Mouse (Mus musculus): ENCODE results near the gene Palld.

The Palld gene

GRCm38 (mm10) chr8:61769340-61769879 lies 133.1 kb downstream of the Palld start:
- DNase-seq, result no peak

- no peak for DNase-seq
Measured at GRCm38 (mm10) chr8:61760190-61760578, 142.3 kb downstream of the Palld start.

GRCm38 (mm10) chr8:61759327-61760189 lies 142.9 kb downstream of the Palld start:
- DNase-seq, result no peak

- no peak for DNase-seq
Measured at GRCm38 (mm10) chr8:61758686-61759326, 143.7 kb downstream of the Palld start.

GRCm38 (mm10) chr8:61756971-61757965 lies 145.2 kb downstream of the Palld start:
- DNase-seq, result no peak

- no peak for DNase-seq
Measured at GRCm38 (mm10) chr8:61755186-61755585, 147.3 kb downstream of the Palld start.

- no peak for DNase-seq
Measured at GRCm38 (mm10) chr8:61747070-61747469, 155.4 kb downstream of the Palld start.

- DNase-seq, result no peak
Measured at GRCm38 (mm10) chr8:61745181-61745980, 157.1 kb downstream of the Palld start.

- DNase-seq, result no peak
Measured at GRCm38 (mm10) chr8:61743764-61744562, 158.5 kb downstream of the Palld start.

GRCm38 (mm10) chr8:61737465-61737864 lies 165.0 kb downstream of the Palld start:
- DNase-seq, result no peak

GRCm38 (mm10) chr8:61736739-61737243 lies 165.7 kb downstream of the Palld start:
- DNase-seq, result no peak

GRCm38 (mm10) chr8:61736117-61736516 lies 166.4 kb downstream of the Palld start:
- no peak for DNase-seq

- no peak for DNase-seq
Measured at GRCm38 (mm10) chr8:61734164-61734563, 168.3 kb downstream of the Palld start.

GRCm38 (mm10) chr8:61732184-61732583 lies 170.3 kb downstream of the Palld start:
- DNase-seq, result no peak

GRCm38 (mm10) chr8:61731306-61732088 lies 171.0 kb downstream of the Palld start:
- no peak for DNase-seq

GRCm38 (mm10) chr8:61730669-61731068 lies 171.8 kb downstream of the Palld start:
- DNase-seq, result no peak

GRCm38 (mm10) chr8:61725306-61726017 lies 177.0 kb downstream of the Palld start:
- no peak for DNase-seq

- no peak for DNase-seq
Measured at GRCm38 (mm10) chr8:61722226-61722625, 180.3 kb downstream of the Palld start.
